Mouse (Mus musculus) G1E (cell line): ENCODE results near the gene Krtap14.

Source experiments
- CTCF ChIP-seq: IDR thresholded peaks from 2 replicates; pipeline ENCODE4 v1.5.1; 2012; ENCODE audit warnings: low read depth, low read length, inconsistent platforms, mixed read lengths
- GATA1 ChIP-seq: IDR thresholded peaks from 2 replicates; pipeline ENCODE4 v1.6.1; 2012; ENCODE audit warnings: borderline replicate concordance, low read length, inconsistent platforms, mixed read lengths
- TAL1 ChIP-seq: conservative IDR thresholded peaks from 2 replicates; pipeline ENCODE4 v1.6.1; 2012; ENCODE audit warnings: low read depth, low read length, inconsistent platforms, mixed read lengths

DNA sequence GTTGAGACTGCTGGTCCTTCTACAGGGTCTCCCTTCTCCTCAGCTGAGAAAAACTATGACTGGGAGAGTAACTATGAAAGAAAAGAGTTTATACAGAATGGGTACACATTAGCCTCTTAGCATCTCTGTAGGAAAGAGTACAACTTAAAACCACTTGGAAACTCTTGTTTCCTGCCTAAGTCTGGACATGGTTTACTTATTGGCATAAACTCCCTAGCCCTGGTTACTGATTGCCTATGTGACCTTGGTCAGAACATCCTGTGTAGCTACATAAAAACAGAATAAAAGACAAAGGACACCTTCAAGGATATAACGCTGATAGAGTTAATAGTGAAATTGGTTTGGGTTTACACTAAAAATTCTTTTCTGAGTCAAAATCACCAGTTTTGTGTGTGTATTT, 21.4 kb upstream of the Krtap14 start:
- TF ChIP-seq CTCF = no peak
- TF ChIP-seq TAL1 = no peak
- no peak for TF ChIP-seq GATA1
